Mouse (Mus musculus): ENCODE data around the gene Cntnap2. TPM values are rescaled to one million over a fixed set of nuclear protein-coding genes. Genes with fewer than 3 reads are reported as not detected.
"Not testable (repeated sequence)": the region's sequence is repeated elsewhere in the genome, so short reads cannot be mapped to it uniquely, and the experiment has no call there.

Cntnap2 gene
- polyA plus RNA-seq, 1 experiment from 2014 or later, result 1.1 TPM

DNA sequence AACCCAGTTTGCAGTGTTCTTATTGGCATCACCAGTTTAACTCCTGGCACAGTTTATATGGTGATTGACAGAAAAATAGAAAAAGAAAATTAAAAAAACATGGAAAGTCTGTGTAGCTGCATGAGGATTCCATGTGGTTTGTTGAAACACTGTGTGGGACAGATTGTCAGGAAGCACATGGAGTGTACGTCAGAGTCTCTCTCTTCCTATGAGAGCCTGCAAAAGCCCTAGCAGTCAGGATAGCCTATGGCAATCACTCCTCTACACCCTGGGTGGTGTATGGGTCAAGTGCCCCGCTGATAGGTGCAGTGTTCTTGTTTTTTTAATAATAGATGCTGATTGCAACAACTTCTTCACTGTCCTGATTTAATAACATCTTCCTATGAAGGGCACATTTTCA, 2123.1 kb downstream of the Cntnap2 start:
- Histone ChIP-seq H3K9me3 (ENCODE audit: control insufficient read depth) (no peaks in the 10 kb centered on the region), H3K27ac (ENCODE audit: low read depth, low read length) (no peak overlapping the region), H3K4me3 (ENCODE audit: low read depth, low read length) (no peak overlapping the region), H3K4me2 (replicated peaks; ENCODE audit: low read depth) (no peak overlapping the region), H3K9ac (ENCODE audit: low read depth, low read length) (no peak overlapping the region), H3K27me3 (replicated peaks; ENCODE audit: control insufficient read depth, insufficient read depth, low read length) (no peaks in the 10 kb centered on the region), H3K4me1 (replicated peaks; ENCODE audit: control insufficient read depth, insufficient read depth, low read length) (no peaks in the 10 kb centered on the region), H3K36me3 (ENCODE audit: control insufficient read depth, insufficient read depth) (no peaks in the 10 kb centered on the region)
- ATAC-seq, result no peak
- 73% methylated on average over 2 of the region's 2 CpGs for WGBS
- no peak for TF ChIP-seq CTCF (IDR thresholded peaks at IDR 0.05; ENCODE audit: low read depth)

DNA sequence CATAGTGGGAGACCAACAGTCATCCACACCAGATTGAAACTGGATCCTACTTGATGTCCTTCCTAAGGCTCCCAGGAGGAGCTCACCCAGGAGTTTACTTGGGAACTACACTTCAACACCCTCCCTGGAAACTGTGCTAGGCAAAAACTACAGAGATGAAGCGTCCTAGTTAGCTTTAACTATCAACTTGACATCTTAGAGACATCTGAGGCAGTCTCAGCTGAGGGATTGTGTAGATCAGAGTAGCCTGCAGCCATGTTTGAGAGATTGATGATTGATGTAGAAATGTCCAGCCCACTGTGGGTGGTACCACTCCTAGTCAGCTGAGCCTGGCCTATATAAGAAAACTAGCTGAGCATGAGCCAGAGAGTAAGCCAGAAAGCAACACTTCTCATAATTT, 2123.6 kb downstream of the Cntnap2 start:
- no peaks in the 10 kb centered on the region for H3K36me3 ChIP-seq (ENCODE audit: control insufficient read depth, insufficient read depth)
- TF ChIP-seq CTCF (IDR thresholded peaks at IDR 0.05; ENCODE audit: low read depth), result no peak
- H3K27ac ChIP-seq (ENCODE audit: low read depth, low read length), result no peak overlapping the region
- H3K4me2 ChIP-seq (replicated peaks; ENCODE audit: low read depth), result no peak overlapping the region
- H3K9me3 ChIP-seq (ENCODE audit: control insufficient read depth), result no peaks in the 10 kb centered on the region
- H3K9ac ChIP-seq (ENCODE audit: low read depth, low read length), result no peak overlapping the region
- H3K4me1 ChIP-seq (replicated peaks; ENCODE audit: control insufficient read depth, insufficient read depth, low read length), result no peaks in the 10 kb centered on the region
- 39% methylated on average over 1 of the region's 1 CpGs for WGBS
- H3K4me3 ChIP-seq (ENCODE audit: low read depth, low read length), result no peak overlapping the region
- H3K27me3 ChIP-seq (replicated peaks; ENCODE audit: control insufficient read depth, insufficient read depth, low read length), result no peaks in the 10 kb centered on the region
- no peak for ATAC-seq

DNA sequence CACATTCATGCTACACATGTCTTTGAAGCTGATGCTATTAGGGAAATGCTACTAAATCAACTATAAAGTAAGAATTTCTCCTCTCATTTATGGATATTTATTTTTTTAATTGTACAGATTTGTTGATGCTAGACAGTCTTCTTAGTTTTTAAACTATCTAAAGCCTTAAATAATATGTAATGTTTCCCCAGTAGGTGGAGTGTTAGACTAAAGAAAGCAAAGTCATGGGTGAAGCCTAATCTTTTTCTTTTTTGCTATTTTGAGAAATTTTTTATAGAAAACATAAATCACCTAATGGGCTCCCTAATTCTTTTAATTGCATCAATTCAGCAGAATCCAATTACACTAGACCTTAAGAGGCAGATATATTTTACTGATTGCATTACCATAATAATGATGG, 2124.7 kb downstream of the Cntnap2 start:
- not testable (repeated sequence) for H3K9me3 ChIP-seq (ENCODE audit: control insufficient read depth); H3K9ac ChIP-seq (ENCODE audit: low read depth, low read length); H3K27me3 ChIP-seq (replicated peaks; ENCODE audit: control insufficient read depth, insufficient read depth, low read length); ATAC-seq; H3K36me3 ChIP-seq (ENCODE audit: control insufficient read depth, insufficient read depth); H3K4me3 ChIP-seq (ENCODE audit: low read depth, low read length); H3K27ac ChIP-seq (ENCODE audit: low read depth, low read length); H3K4me2 ChIP-seq (replicated peaks; ENCODE audit: low read depth); H3K4me1 ChIP-seq (replicated peaks; ENCODE audit: control insufficient read depth, insufficient read depth, low read length)

DNA sequence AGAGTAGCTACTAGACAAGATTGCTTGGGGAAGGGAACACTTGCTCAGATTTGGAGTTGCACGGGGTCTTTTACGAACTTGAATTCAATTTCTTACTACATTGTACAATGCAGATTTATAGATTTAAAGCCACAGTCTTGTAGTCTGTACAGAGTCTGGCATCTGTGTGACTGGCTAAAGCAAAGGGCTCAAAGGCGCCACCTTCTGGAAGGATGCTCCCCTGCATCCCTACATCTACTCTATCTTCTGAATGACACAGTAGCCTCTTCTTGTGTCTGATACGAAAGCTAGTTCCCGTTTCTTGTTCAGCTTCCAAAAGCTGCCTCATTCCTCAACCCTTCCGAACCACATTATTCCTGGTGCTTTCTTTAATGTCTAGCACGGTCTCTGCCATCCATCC, 2129.0 kb downstream of the Cntnap2 start:
- H3K9me3 ChIP-seq (ENCODE audit: control insufficient read depth), result no peaks in the 10 kb centered on the region
- no peaks in the 10 kb centered on the region for H3K36me3 ChIP-seq (ENCODE audit: control insufficient read depth, insufficient read depth)
- TF ChIP-seq CTCF (IDR thresholded peaks at IDR 0.05; ENCODE audit: low read depth), result peak; percentile 71
- no peak overlapping the region for H3K27ac ChIP-seq (ENCODE audit: low read depth, low read length)
- no peak overlapping the region for H3K9ac ChIP-seq (ENCODE audit: low read depth, low read length)
- H3K4me1 ChIP-seq (replicated peaks; ENCODE audit: control insufficient read depth, insufficient read depth, low read length), result no peaks in the 10 kb centered on the region
- no peak overlapping the region for H3K4me3 ChIP-seq (ENCODE audit: low read depth, low read length)
- WGBS, result 58% methylated on average over 7 of the region's 7 CpGs
- no peak overlapping the region for H3K4me2 ChIP-seq (replicated peaks; ENCODE audit: low read depth)
- ATAC-seq, result no peak
- no peaks in the 10 kb centered on the region for H3K27me3 ChIP-seq (replicated peaks; ENCODE audit: control insufficient read depth, insufficient read depth, low read length)

DNA sequence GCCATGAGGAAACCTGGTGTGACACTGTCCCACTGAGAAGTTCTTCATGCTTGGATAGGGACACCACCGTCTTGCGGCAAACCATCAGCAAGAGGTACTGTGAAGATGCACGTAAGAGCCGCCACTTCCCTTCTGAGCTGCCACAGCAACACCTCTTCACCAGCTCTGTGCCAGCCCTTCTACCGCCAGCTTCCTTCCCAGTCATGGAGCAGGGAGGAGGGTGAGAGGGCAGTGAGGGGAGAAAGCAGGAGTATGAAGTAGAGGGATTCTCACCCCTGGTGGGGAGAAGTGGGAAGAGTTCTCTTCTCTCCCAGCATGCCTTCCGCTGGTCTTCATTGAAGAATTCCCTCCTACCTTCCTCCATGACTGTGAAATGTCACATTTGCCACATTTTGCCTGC, 2129.4 kb downstream of the Cntnap2 start:
- not testable (repeated sequence) for H3K9ac ChIP-seq (ENCODE audit: low read depth, low read length); H3K4me1 ChIP-seq (replicated peaks; ENCODE audit: control insufficient read depth, insufficient read depth, low read length); H3K36me3 ChIP-seq (ENCODE audit: control insufficient read depth, insufficient read depth); H3K4me3 ChIP-seq (ENCODE audit: low read depth, low read length); H3K9me3 ChIP-seq (ENCODE audit: control insufficient read depth); H3K27me3 ChIP-seq (replicated peaks; ENCODE audit: control insufficient read depth, insufficient read depth, low read length); H3K27ac ChIP-seq (ENCODE audit: low read depth, low read length); ATAC-seq; H3K4me2 ChIP-seq (replicated peaks; ENCODE audit: low read depth)
- WGBS, result 90% methylated on average over 6 of the region's 6 CpGs

DNA sequence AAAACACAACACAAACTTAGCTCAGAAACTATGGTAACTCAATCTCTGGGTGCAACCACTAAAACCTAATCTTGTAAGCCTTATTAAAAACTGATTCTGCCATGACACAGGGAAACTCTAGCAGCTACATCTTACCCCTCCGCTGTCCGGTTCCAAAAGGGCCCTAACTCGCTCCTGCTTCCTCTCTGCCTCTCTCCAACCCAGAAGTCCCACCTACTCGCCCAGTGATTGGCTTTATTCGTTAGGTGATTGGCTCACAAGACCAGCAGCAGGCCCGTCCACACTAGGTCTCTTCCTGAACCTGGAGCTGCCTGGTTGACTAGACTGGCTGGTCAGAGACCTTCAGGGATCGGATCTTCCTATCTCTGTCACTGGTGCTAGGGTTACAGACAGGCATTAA, 2131.1 kb downstream of the Cntnap2 start:
- H3K4me1 ChIP-seq (replicated peaks; ENCODE audit: control insufficient read depth, insufficient read depth, low read length), result no peaks in the 10 kb centered on the region
- no peak overlapping the region for H3K4me3 ChIP-seq (ENCODE audit: low read depth, low read length)
- H3K9ac ChIP-seq (ENCODE audit: low read depth, low read length), result no peak overlapping the region
- no peaks in the 10 kb centered on the region for H3K9me3 ChIP-seq (ENCODE audit: control insufficient read depth)
- H3K36me3 ChIP-seq (ENCODE audit: control insufficient read depth, insufficient read depth), result no peaks in the 10 kb centered on the region
- no peaks in the 10 kb centered on the region for H3K27me3 ChIP-seq (replicated peaks; ENCODE audit: control insufficient read depth, insufficient read depth, low read length)
- TF ChIP-seq CTCF (IDR thresholded peaks at IDR 0.05; ENCODE audit: low read depth), result no peak
- H3K27ac ChIP-seq (ENCODE audit: low read depth, low read length), result no peak overlapping the region
- 74% methylated on average over 7 of the region's 7 CpGs for WGBS
- ATAC-seq, result no peak
- H3K4me2 ChIP-seq (replicated peaks; ENCODE audit: low read depth), result no peak overlapping the region

DNA sequence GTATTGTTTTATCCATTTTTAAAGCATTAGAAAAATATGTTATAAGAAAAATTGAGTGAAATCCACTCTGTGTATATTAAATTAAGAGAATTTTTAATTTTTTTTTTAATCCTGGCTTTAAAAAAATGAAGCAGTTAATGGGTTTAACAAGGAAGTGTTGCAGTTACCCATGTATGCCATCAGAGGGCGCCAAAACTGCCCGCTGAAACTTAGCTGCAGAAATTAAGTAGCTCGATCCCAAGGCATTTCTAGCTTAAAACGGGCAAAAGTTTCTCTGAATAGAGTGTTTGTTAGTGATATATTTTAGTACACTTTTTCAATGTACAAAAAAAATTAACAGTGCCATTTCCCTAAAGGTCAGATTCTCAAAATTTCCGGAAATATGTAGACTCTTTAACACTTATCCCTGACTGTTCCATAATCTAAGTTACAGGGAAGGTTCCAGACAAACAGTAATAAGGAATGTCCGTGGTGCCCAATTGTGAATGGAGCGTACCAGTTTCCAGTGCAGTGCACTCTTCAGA, 2132.2 kb downstream of the Cntnap2 start:
- Histone ChIP-seq H3K4me3 (ENCODE audit: low read depth, low read length) (no peak overlapping the region), H3K4me1 (replicated peaks; ENCODE audit: control insufficient read depth, insufficient read depth, low read length) (no peaks in the 10 kb centered on the region), H3K9ac (ENCODE audit: low read depth, low read length) (no peak overlapping the region), H3K36me3 (ENCODE audit: control insufficient read depth, insufficient read depth) (no peaks in the 10 kb centered on the region), H3K27ac (ENCODE audit: low read depth, low read length) (no peak overlapping the region), H3K27me3 (replicated peaks; ENCODE audit: control insufficient read depth, insufficient read depth, low read length) (no peaks in the 10 kb centered on the region), H3K4me2 (replicated peaks; ENCODE audit: low read depth) (peak overlapping the region; percentile 40; the same call in 1 of the 2 replicates), H3K9me3 (ENCODE audit: control insufficient read depth) (no peaks in the 10 kb centered on the region)
- no peak for ATAC-seq
- WGBS, result 17% methylated on average over 7 of the region's 7 CpGs
- TF ChIP-seq CTCF (IDR thresholded peaks at IDR 0.05; ENCODE audit: low read depth), result peak; percentile 84
